Mouse (Mus musculus) myocyte (in vitro differentiated cells): Measurements from ENCODE around the gene Rnase9.

Source experiments
- POLR2A ChIP-seq: IDR thresholded peaks from one replicate; pipeline ENCODE4 v1.6.1; 2011; ENCODE audit warnings: low read depth, mild to moderate bottlenecking, control low read depth, moderate library complexity; ENCODE audit not compliant: insufficient read length
- POLR2AphosphoS2 ChIP-seq: IDR thresholded peaks from one replicate; pipeline ENCODE4 v1.6.1; 2011; ENCODE audit warnings: low read depth, control low read depth; ENCODE audit not compliant: insufficient read length
- USF1 ChIP-seq: IDR thresholded peaks from one replicate; pipeline ENCODE4 v1.6.1; 2011; ENCODE audit warnings: low read depth, mild to moderate bottlenecking, control low read depth, moderate library complexity

DNA sequence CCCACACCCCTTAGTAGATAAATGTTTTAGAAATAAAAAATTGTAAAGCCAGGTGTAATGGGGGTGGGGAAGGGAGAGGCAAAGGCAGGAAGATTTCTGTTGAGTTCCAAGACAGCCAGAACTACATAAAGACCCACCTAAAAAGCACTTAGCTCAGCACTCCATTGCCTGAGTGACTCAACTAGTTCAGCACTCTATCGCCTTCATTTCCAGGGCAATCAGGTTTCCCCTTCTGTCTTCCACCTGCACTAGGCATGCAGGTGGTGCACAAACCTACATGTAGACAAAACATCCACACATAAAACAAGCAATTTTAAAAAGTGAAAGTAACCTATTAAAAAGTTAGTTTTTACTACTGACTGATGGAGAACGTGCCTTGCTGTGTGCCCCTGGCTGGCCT, 43.4 kb upstream of the Rnase9 start:
- TF ChIP-seq POLR2AphosphoS2 = no peak
- TF ChIP-seq USF1 = no peak
- TF ChIP-seq POLR2A = no peak
